In genomic region chr15:97422212-97422944, GRCm38 (mm10) we compare ENCODE assay signal across 18 mouse cellular contexts.
DNase-seq lines count a peak whose midpoint lies in the region; ATAC-seq and TF ChIP-seq lines count a peak whose summit lies in the region.
"Had no signal": no experiment of that assay in that cellular context is flagged by ENCODE, and none has a peak within 500 bp of the region (broad histone marks: within the 10 kb centered on the region; RNA-seq: fewer than 3 reads in every experiment).

No protein-coding gene starts in this region.

- H3K4me1 ChIP-seq in lung, postnatal 0 days (ENCODE audit: insufficient read depth, low read depth, low read length), result no peaks in the 10 kb centered on the region
- peaks cover 3% of the 10 kb centered on the region for H3K4me1 ChIP-seq in bone marrow, adult 2 months (ENCODE audit: control insufficient read depth, insufficient read depth, low read length)
- H3K4me1 ChIP-seq: embryonic facial prominence, embryonic 13.5 days; midbrain, embryonic 15.5 days had no signal

- TF ChIP-seq EP300 in lung, postnatal 0 days (IDR thresholded peaks at IDR 0.05), result no peak

- WGBS in lung, postnatal 0 days, result 64% methylated on average over 4 of the region's 4 CpGs
- 21% methylated on average over 4 of the region's 4 CpGs for WGBS in bone marrow, adult 2 months

- peak; percentile 23 for DNase-seq in lung, postnatal 0 days (ENCODE audit: low spot score)
- DNase-seq in lung, postnatal 14 days, result no peak
- peak; percentile 26 for DNase-seq in splenic B cell, adult 2 months (ENCODE audit: low read depth, low spot score)
- DNase-seq in embryo, embryonic 11 days, result no peak
- no peak for DNase-seq in adrenal gland, adult 8-10 months
- DNase-seq: cerebellum, adult 9-11 months; gastrocnemius, postnatal 14 days; kidney, adult 18-20 months; kidney, postnatal 14 days; lung, embryonic 14.5 days; retina, postnatal 1 day had no signal

- no peaks in the 10 kb centered on the region for H3K9me3 ChIP-seq in lung, postnatal 0 days (ENCODE audit: low read length)
- H3K9me3 ChIP-seq: embryonic facial prominence, embryonic 13.5 days; limb, embryonic 15.5 days; midbrain, embryonic 15.5 days had no signal

- H3K4me2 ChIP-seq in lung, postnatal 0 days (replicated peaks; ENCODE audit: low read depth, low read length), result no peak overlapping the region
- H3K4me2 ChIP-seq: embryonic facial prominence, embryonic 13.5 days; limb, embryonic 15.5 days; lung, embryonic 14.5 days; midbrain, embryonic 15.5 days had no signal

- no peak for TF ChIP-seq CTCF in lung, postnatal 0 days (IDR thresholded peaks at IDR 0.05)
- TF ChIP-seq CTCF in bone marrow, adult 2 months (IDR thresholded peaks at IDR 0.05; ENCODE audit: control insufficient read depth, insufficient read depth, low read length), result no peak

- no peak for TF ChIP-seq POLR2A in bone marrow, adult 2 months (IDR thresholded peaks at IDR 0.05; ENCODE audit: borderline replicate concordance, control insufficient read depth, low read depth, low read length)

- no peak overlapping the region for H3K4me3 ChIP-seq in lung, postnatal 0 days (ENCODE audit: low read depth, low read length)
- H3K4me3 ChIP-seq in bone marrow, adult 2 months (replicated peaks; ENCODE audit: control insufficient read depth, low read depth, low read length), result no peak overlapping the region
- H3K4me3 ChIP-seq: embryonic facial prominence, embryonic 13.5 days; layer of hippocampus, adult 2 months; limb, embryonic 15.5 days; midbrain, embryonic 15.5 days had no signal

- no peak overlapping the region for H3K9ac ChIP-seq in lung, postnatal 0 days (replicated peaks; ENCODE audit: low read depth)
- H3K9ac ChIP-seq: embryonic facial prominence, embryonic 13.5 days; limb, embryonic 15.5 days; lung, embryonic 14.5 days; midbrain, embryonic 15.5 days had no signal

- no peaks in the 10 kb centered on the region for H3K36me3 ChIP-seq in lung, postnatal 0 days (ENCODE audit: insufficient read depth, low read length)
- no peaks in the 10 kb centered on the region for H3K36me3 ChIP-seq in splenic B cell, adult 2 months (ENCODE audit: control insufficient read depth, insufficient read depth, low read length, poor library complexity, severe bottlenecking)
- H3K36me3 ChIP-seq: embryonic facial prominence, embryonic 13.5 days; limb, embryonic 15.5 days; midbrain, embryonic 15.5 days had no signal

- no peak overlapping the region for H3K27ac ChIP-seq in lung, postnatal 0 days (ENCODE audit: low read length)
- peak overlapping the region; percentile 2; the same call in 1 of the 2 replicates for H3K27ac ChIP-seq in bone marrow, adult 2 months (ENCODE audit: control insufficient read depth, insufficient read depth, low read depth, low read length, poor library complexity)
- H3K27ac ChIP-seq: embryonic facial prominence, embryonic 13.5 days; layer of hippocampus, adult 2 months; limb, embryonic 15.5 days; midbrain, embryonic 15.5 days had no signal

- no peak for ATAC-seq in lung, postnatal 0 days
- ATAC-seq in granulocyte monocyte progenitor cell, adult 5-6 weeks (replicated peaks; ENCODE audit: poor library complexity, severe bottlenecking), result peak; percentile 95
- ATAC-seq: forebrain, embryonic 16.5 days; midbrain, embryonic 15.5 days had no signal

- H3K27me3 ChIP-seq in lung, postnatal 0 days (replicated peaks; ENCODE audit: insufficient read depth, low read length), result no peaks in the 10 kb centered on the region
- H3K27me3 ChIP-seq in splenic B cell, adult 2 months (ENCODE audit: control insufficient read depth, insufficient read depth, low read length, poor library complexity, severe bottlenecking), result no peaks in the 10 kb centered on the region
- H3K27me3 ChIP-seq: embryonic facial prominence, embryonic 13.5 days; limb, embryonic 15.5 days; midbrain, embryonic 15.5 days had no signal

Comparison
In these comparisons a context has a peak if more than half of its experiments do, and no peak if none do; other contexts are left out.
1. DNase-seq: peak in lung, postnatal 0 days (single experiment) and splenic B cell, adult 2 months (single experiment); none in lung, postnatal 14 days (single experiment), embryo, embryonic 11 days (single experiment) and adrenal gland, adult 8-10 months (single experiment).